Mouse (Mus musculus) bone marrow, adult 2 months (tissue): Measurements from ENCODE around the gene Zc3h12a. TPM values are rescaled to one million over a fixed set of nuclear protein-coding genes. Genes with fewer than 3 reads are reported as not detected.

Experiments
- H3K27ac ChIP-seq: fragments of 200-500 bp; 2 replicates; pipeline ENCODE4 v1.5.1; 2012; ENCODE audit warnings: low read depth, mild to moderate bottlenecking, control low read depth, inconsistent platforms, low read length; ENCODE audit not compliant: control insufficient read depth, poor library complexity, insufficient read depth
- H3K4me1 ChIP-seq: fragments of 200-500 bp; 2 replicates; pipeline ENCODE4 v1.6.1; 2011; ENCODE audit warnings: low read length; ENCODE audit not compliant: control insufficient read depth, insufficient read depth
- H3K4me3 ChIP-seq: fragments of 200-500 bp; replicated peaks from 2 replicates; pipeline ENCODE3; 2011; ENCODE audit warnings: mild to moderate bottlenecking, low read depth, low read length, control low read depth; ENCODE audit not compliant: control insufficient read depth
- CTCF ChIP-seq: fragments of 200-500 bp; IDR thresholded peaks from 2 replicates; pipeline ENCODE4 v1.5.1; 2011; ENCODE audit warnings: low read length, control low read depth; ENCODE audit not compliant: control insufficient read depth, insufficient read depth
- POLR2A ChIP-seq: fragments of 200-500 bp; IDR thresholded peaks from 2 replicates; pipeline ENCODE4 v1.6.1; 2011; ENCODE audit warnings: low read depth, mild to moderate bottlenecking, control low read depth, low read length, borderline replicate concordance; ENCODE audit not compliant: control insufficient read depth
- WGBS: fragments of 180-500 bp; shearing (Covaris S2); methylation state at CpG from one replicate; pipeline ENCODE4 v1.1.7; 2018; 5-methylcytosine and 5-hydroxymethylcytosine counted together
- polyA plus RNA-seq: library from polyadenylated mRNA; stranded (reverse); fragments of >200 nt; gene quantifications from 2 replicates; pipeline ENCODE4 v1.2.4, GENCODE M21; 2011; ENCODE audit warnings: low replicate concordance; ENCODE audit not compliant: missing spikeins, insufficient read depth, insufficient read length

Gene Zc3h12a
- polyA plus RNA-seq, 1 experiment: 12.5 TPM

- Histone ChIP-seq H3K4me1 (peaks cover 14% of the 10 kb centered on the region), H3K4me3 (peak overlapping the region; percentile 8), H3K27ac (peak overlapping the region; percentile 81)
- 66% methylated on average over 7 of the region's 7 CpGs for WGBS
- TF ChIP-seq POLR2A: no peak
- no peak for TF ChIP-seq CTCF
Observed at GRCm38 (mm10) chr4:125125361-125125921, 2.2 kb downstream of the Zc3h12a start.

GRCm38 (mm10) chr4:125124424-125125209 is 3.0 kb downstream of the Zc3h12a start:
- peak overlapping the region; percentile 81 for H3K27ac ChIP-seq

GRCm38 (mm10) chr4:125123279-125123671 is 4.4 kb downstream of the Zc3h12a start:
- H3K4me1 ChIP-seq: peaks cover 14% of the 10 kb centered on the region
- H3K27ac ChIP-seq: peak overlapping the region; percentile 73
- H3K4me3 ChIP-seq: no peak overlapping the region
- TF ChIP-seq CTCF (no peak), POLR2A (no peak)
- WGBS: 10% methylated on average over 7 of the region's 7 CpGs

More at GRCm38 (mm10) chr4:125124424-125125209, 3.0 kb downstream of the Zc3h12a start:
- H3K4me3 ChIP-seq: peak overlapping the region; percentile 19
- TF ChIP-seq CTCF: no peak
- TF ChIP-seq POLR2A: no peak
- WGBS: 11% methylated on average over 7 of the region's 7 CpGs
- H3K4me1 ChIP-seq: peaks cover 14% of the 10 kb centered on the region

- Histone ChIP-seq H3K4me3 (no peak overlapping the region), H3K4me1 (peaks cover 14% of the 10 kb centered on the region), H3K27ac (peak overlapping the region; percentile 73)
- no peak; the same call in 1 of the 2 replicates for TF ChIP-seq POLR2A
- no peak for TF ChIP-seq CTCF
- 9% methylated on average over 16 of the region's 16 CpGs for WGBS
Observed at GRCm38 (mm10) chr4:125122431-125123278, 5.0 kb downstream of the Zc3h12a start.

- H3K4me3 ChIP-seq: no peak overlapping the region
- no peak overlapping the region for H3K27ac ChIP-seq
- WGBS: 93% methylated on average over 11 of the region's 11 CpGs
- TF ChIP-seq POLR2A (no peak), CTCF (no peak)
- H3K4me1 ChIP-seq: peaks cover 28% of the 10 kb centered on the region
Observed at GRCm38 (mm10) chr4:125119721-125120120, 7.9 kb downstream of the Zc3h12a start.

- TF ChIP-seq POLR2A (no peak), CTCF (peak; percentile 21; the same call in 1 of the 2 replicates)
- H3K4me1 ChIP-seq: peaks cover 27% of the 10 kb centered on the region
- WGBS: 67% methylated on average over 10 of the region's 10 CpGs
- H3K4me3 ChIP-seq: no peak overlapping the region
- no peak overlapping the region; the same call in 1 of the 2 replicates for H3K27ac ChIP-seq
Observed at GRCm38 (mm10) chr4:125119070-125119469, 8.6 kb downstream of the Zc3h12a start.

GRCm38 (mm10) chr4:125117902-125118320 is 9.7 kb downstream of the Zc3h12a start:
- 8% methylated on average over 7 of the region's 7 CpGs for WGBS
- Histone ChIP-seq H3K4me1 (peaks cover 23% of the 10 kb centered on the region), H3K27ac (peak overlapping the region; percentile 73), H3K4me3 (no peak overlapping the region)
- no peak for TF ChIP-seq CTCF
- TF ChIP-seq POLR2A: no peak

- H3K27ac ChIP-seq: peak overlapping the region; percentile 54
- H3K4me3 ChIP-seq: no peak overlapping the region
- H3K4me1 ChIP-seq: peaks cover 20% of the 10 kb centered on the region
- no peak for TF ChIP-seq CTCF
- TF ChIP-seq POLR2A: no peak
- WGBS: 46% methylated on average over 13 of the region's 13 CpGs
Observed at GRCm38 (mm10) chr4:125116929-125117328, 10.7 kb downstream of the Zc3h12a start.
